Mouse (Mus musculus): ENCODE data around the gene Cmklr1.
A peak's percentile ranks its signal among the peaks of the same experiment; 100 is the strongest.

DNA sequence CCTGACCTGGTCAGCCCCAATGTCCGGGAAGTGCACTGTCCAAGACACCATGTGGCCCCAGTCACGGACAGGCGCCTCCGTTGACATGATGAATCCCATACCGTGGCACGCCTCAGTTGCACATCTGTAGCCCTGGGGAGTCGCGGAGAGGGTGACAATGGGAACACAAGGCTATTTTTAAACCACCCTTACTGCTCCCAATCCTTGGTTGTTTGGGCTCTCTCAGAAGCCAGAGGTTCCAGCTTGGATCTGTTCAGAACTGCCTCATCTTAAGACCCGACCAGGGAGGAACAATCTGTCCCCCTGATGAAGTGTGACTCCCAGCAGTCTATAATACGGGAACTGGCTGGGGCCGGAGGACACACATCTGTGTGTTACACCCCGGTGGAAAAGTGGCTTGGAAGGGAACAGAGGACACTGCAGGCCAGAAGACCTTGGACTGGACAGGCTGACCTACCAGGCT lies 38.4 kb downstream of the Cmklr1 start:
- TF ChIP-seq EP300 (IDR thresholded peaks at IDR 0.05) (peak; percentile 97), CTCF (IDR thresholded peaks at IDR 0.05) (no peak)
